Mouse (Mus musculus): ENCODE data around the gene Nadk2. TPM values are rescaled to one million over a fixed set of nuclear protein-coding genes. Genes with fewer than 3 reads are reported as not detected.

The Nadk2 gene
- polyA plus RNA-seq, 1 experiment from 2014 or later, result 38.6 TPM

DNA sequence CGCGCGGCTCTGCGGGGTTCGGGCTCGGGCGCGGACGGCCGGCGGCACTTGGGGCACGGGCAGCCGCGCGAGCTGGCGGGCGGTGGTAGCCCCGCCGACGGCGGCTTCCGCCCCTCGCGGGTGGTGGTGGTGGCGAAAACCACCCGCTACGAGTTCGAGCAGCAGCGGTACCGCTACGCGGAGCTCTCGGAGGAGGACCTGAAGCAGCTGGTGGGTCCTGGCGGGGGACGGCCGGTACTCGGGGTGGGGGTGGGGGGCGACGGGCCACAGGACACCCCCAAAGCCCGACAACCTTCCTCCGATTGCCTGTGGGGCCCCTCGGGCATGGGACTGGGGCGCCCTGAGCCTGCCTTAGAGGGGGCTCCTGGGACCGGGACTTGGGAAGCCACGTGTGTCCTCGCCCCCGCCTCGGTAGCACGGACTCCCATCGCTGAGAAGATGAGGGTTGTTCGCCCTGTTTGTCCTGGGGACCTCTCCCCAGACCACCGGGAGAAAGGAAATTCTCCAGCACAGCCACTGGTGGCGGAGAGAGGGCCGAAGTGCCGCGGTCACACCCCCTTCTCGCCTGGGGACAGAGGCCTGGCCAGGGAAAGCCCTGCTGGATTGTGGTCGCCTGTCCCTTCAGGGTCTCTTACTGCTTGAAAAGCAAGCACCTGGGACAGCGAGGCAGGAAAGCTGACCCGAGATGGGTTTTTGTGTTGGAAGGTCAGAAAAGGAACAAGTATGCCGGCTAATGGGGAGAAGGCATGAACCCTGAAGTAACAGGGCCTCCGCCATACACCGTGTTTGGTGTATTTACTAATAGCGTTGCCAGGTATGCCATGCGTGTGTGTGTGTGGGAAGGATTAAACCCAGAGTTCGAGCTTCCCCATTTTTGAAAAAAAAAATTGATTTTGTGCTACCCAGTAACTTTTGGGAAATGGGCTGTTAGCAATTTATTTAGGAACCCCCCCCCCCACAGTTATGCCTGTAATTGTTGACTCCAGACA lies 790 bp downstream of the Nadk2 start:
- Histone ChIP-seq H3K27me3 (ENCODE audit: insufficient read depth, low read length) (no peaks in the 10 kb centered on the region), H3K9me3 (ENCODE audit: low read depth, low read length) (no peaks in the 10 kb centered on the region), H3K4me1 (ENCODE audit: insufficient read depth) (peaks cover 22% of the 10 kb centered on the region), H3K27ac (ENCODE audit: low read depth) (peak overlapping the region; percentile 97), H3K4me3 (ENCODE audit: low read depth, low read length) (peak overlapping the region; percentile 90), H3K4me2 (peak overlapping the region; percentile 79), H3K9ac (peak overlapping the region; percentile 92), H3K36me3 (ENCODE audit: insufficient read depth) (no peaks in the 10 kb centered on the region)
- peak; percentile 29 for ATAC-seq (ENCODE audit: insufficient read depth)
- TF ChIP-seq CTCF (IDR thresholded peaks at IDR 0.05; ENCODE audit: low read depth), result no peak
- under 1% methylated on average over 59 of the region's 66 CpGs for WGBS
- DNase-seq, result peak; percentile 62

GRCm38 (mm10) chr15:9072630-9073029 lies 1.6 kb downstream of the Nadk2 start:
- no peaks in the 10 kb centered on the region for H3K9me3 ChIP-seq (ENCODE audit: low read depth, low read length)
- H3K4me2 ChIP-seq, result peak overlapping the region; percentile 79
- TF ChIP-seq CTCF (IDR thresholded peaks at IDR 0.05; ENCODE audit: low read depth), result no peak
- H3K9ac ChIP-seq, result peak overlapping the region; percentile 92
- H3K4me1 ChIP-seq (ENCODE audit: insufficient read depth), result peaks cover 22% of the 10 kb centered on the region
- H3K36me3 ChIP-seq (ENCODE audit: insufficient read depth), result no peaks in the 10 kb centered on the region
- H3K27me3 ChIP-seq (ENCODE audit: insufficient read depth, low read length), result no peaks in the 10 kb centered on the region
- peak overlapping the region; percentile 97; the same call in 1 of the 2 replicates for H3K27ac ChIP-seq (ENCODE audit: low read depth)
- WGBS, result 7% methylated on average over 5 of the region's 5 CpGs
- ATAC-seq (ENCODE audit: insufficient read depth) (no peak), DNase-seq (peak; percentile 70)
- H3K4me3 ChIP-seq (ENCODE audit: low read depth, low read length), result peak overlapping the region; percentile 90

DNA sequence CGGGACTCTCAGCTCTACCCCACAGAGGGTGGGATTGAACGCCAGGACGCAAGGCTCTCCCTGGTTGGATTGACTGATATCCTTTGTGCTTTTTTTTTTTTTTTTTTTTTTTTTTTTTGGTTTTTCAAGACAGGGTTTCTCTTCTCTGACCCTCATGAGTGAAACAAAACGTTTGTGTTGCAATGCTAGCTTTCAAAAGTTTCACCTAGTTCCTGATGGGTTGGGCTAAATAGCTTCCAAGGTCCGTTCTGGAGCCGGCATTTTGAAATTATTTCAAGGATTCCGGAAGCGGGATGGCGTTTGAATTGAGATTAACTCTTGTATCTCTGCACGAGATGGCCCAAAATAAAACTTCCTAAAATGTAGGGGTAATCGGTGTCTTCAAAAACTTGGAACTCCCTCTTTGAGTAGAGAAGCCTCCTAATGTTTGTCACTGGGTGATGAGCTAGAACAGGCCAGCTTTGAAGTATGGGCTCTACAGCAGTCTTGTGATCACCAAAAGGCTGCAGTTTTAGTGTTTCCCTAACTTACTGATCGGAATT lies 2.1 kb downstream of the Nadk2 start:
- Histone ChIP-seq H3K4me1 (ENCODE audit: insufficient read depth) (peaks cover 22% of the 10 kb centered on the region), H3K27me3 (ENCODE audit: insufficient read depth, low read length) (no peaks in the 10 kb centered on the region), H3K9ac (peak overlapping the region; percentile 92), H3K9me3 (ENCODE audit: low read depth, low read length) (no peaks in the 10 kb centered on the region), H3K27ac (ENCODE audit: low read depth) (peak overlapping the region; percentile 28; the same call in 1 of the 2 replicates), H3K4me3 (ENCODE audit: low read depth, low read length) (peak overlapping the region; percentile 90), H3K4me2 (peak overlapping the region; percentile 79), H3K36me3 (ENCODE audit: insufficient read depth) (no peaks in the 10 kb centered on the region)
- no peak for ATAC-seq (ENCODE audit: insufficient read depth)
- 18% methylated on average over 12 of the region's 12 CpGs for WGBS
- TF ChIP-seq CTCF (IDR thresholded peaks at IDR 0.05; ENCODE audit: low read depth), result no peak
- DNase-seq, result peak; percentile 54

DNA sequence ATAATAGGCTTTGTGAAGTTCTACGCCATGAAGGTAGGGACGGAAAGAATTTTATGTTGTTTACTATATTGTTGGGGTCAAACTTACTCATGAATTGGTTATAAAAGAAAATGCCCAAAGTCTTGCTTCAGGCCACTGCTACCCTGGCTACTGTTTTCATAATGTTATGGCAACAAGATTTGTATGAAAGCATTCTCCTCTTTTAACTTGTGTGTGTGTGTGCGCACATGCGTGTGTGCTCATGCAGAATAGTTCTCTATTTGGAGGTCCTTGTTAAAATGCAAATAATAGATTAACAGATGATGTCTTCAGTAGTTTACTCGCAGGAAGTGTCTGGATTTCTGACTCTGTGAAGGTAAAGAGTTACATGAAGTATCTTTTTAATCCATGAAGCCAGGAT lies 2.6 kb downstream of the Nadk2 start:
- Histone ChIP-seq H3K4me2 (peak overlapping the region; percentile 79), H3K9me3 (ENCODE audit: low read depth, low read length) (no peaks in the 10 kb centered on the region), H3K4me1 (ENCODE audit: insufficient read depth) (peaks cover 22% of the 10 kb centered on the region), H3K4me3 (ENCODE audit: low read depth, low read length) (peak overlapping the region; percentile 90), H3K9ac (peak overlapping the region; percentile 92), H3K36me3 (ENCODE audit: insufficient read depth) (no peaks in the 10 kb centered on the region), H3K27me3 (ENCODE audit: insufficient read depth, low read length) (no peaks in the 10 kb centered on the region), H3K27ac (ENCODE audit: low read depth) (0 out of 2 replicates have a peak overlapping the region, but pooled peaks have one; percentile 22)
- WGBS, result 69% methylated on average over 5 of the region's 5 CpGs
- TF ChIP-seq CTCF (IDR thresholded peaks at IDR 0.05; ENCODE audit: low read depth), result no peak
- ATAC-seq (ENCODE audit: insufficient read depth), result no peak
- no peak for DNase-seq

- no peak for DNase-seq
- H3K9me3 ChIP-seq (ENCODE audit: low read depth, low read length), result no peaks in the 10 kb centered on the region
- peaks cover 23% of the 10 kb centered on the region for H3K4me1 ChIP-seq (ENCODE audit: insufficient read depth)
- no peaks in the 10 kb centered on the region for H3K36me3 ChIP-seq (ENCODE audit: insufficient read depth)
- no peaks in the 10 kb centered on the region for H3K27me3 ChIP-seq (ENCODE audit: insufficient read depth, low read length)
- H3K4me2 ChIP-seq, result peak overlapping the region; percentile 79
- no peak overlapping the region for H3K9ac ChIP-seq
- no peak for TF ChIP-seq CTCF (IDR thresholded peaks at IDR 0.05; ENCODE audit: low read depth)
- peak overlapping the region; percentile 22; the same call in 1 of the 2 replicates for H3K27ac ChIP-seq (ENCODE audit: low read depth)
- ATAC-seq (ENCODE audit: insufficient read depth), result no peak
- 13% methylated on average over 2 of the region's 2 CpGs for WGBS
- peak overlapping the region; percentile 90; the same call in 1 of the 2 replicates for H3K4me3 ChIP-seq (ENCODE audit: low read depth, low read length)
These were observed 3.1 kb downstream of the Nadk2 start for GRCm38 (mm10) chr15:9074139-9074538.

GRCm38 (mm10) chr15:9074671-9075070 lies 3.6 kb downstream of the Nadk2 start:
- H3K4me2 ChIP-seq, result peak overlapping the region; percentile 79
- WGBS, result 9% methylated on average over 4 of the region's 4 CpGs
- no peak for TF ChIP-seq CTCF (IDR thresholded peaks at IDR 0.05; ENCODE audit: low read depth)
- DNase-seq, result peak; percentile 50
- peak overlapping the region; percentile 74 for H3K27ac ChIP-seq (ENCODE audit: low read depth)
- no peak for ATAC-seq (ENCODE audit: insufficient read depth)
- H3K4me1 ChIP-seq (ENCODE audit: insufficient read depth), result peaks cover 26% of the 10 kb centered on the region
- H3K4me3 ChIP-seq (ENCODE audit: low read depth, low read length), result peak overlapping the region; percentile 9; the same call in 1 of the 2 replicates
- H3K36me3 ChIP-seq (ENCODE audit: insufficient read depth), result no peaks in the 10 kb centered on the region
- H3K9ac ChIP-seq, result 0 out of 2 replicates have a peak overlapping the region, but pooled peaks have one; percentile 18
- H3K9me3 ChIP-seq (ENCODE audit: low read depth, low read length), result no peaks in the 10 kb centered on the region
- no peaks in the 10 kb centered on the region for H3K27me3 ChIP-seq (ENCODE audit: insufficient read depth, low read length)
